Mouse (Mus musculus) lung, postnatal 0 days (tissue): ENCODE measurements around the gene Galnt5.

Experiments
- CTCF ChIP-seq: IDR thresholded peaks from 2 replicates; pipeline ENCODE4 v1.5.1; 2016; ENCODE audit warnings: antibody characterized with exemption, mild to moderate bottlenecking
- EP300 ChIP-seq: IDR thresholded peaks from 2 replicates; pipeline ENCODE4 v1.6.1; 2016; ENCODE audit warnings: antibody characterized with exemption, mild to moderate bottlenecking, control low read depth

- no peak for TF ChIP-seq CTCF
- no peak for TF ChIP-seq EP300
These were observed 6.6 kb upstream of the Galnt5 start for GRCm38 (mm10) chr2:57991084-57991483.
